Mouse (Mus musculus): ENCODE measurements around the gene Gtse1. TPM values are rescaled to one million over a fixed set of nuclear protein-coding genes. Genes with fewer than 3 reads are reported as not detected.

The Gtse1 gene
- total and polyA plus RNA-seq, 3 experiments, result 26.3 to 99.4 (median 54.3) TPM

GRCm38 (mm10) chr15:85919892-85920248 is 60.3 kb downstream of the Gtse1 start:
- no peak for TF ChIP-seq POLR2AphosphoS5 (IDR thresholded peaks at IDR 0.05; ENCODE audit: insufficient replicate concordance, low read depth, low read length)
- TF ChIP-seq TAL1 (conservative IDR thresholded peaks at IDR 0.05; ENCODE audit: low read depth, low read length), result no peak
- TF ChIP-seq GATA1 (IDR thresholded peaks at IDR 0.05; ENCODE audit: borderline replicate concordance, low read length), result no peak
- H3K4me1 ChIP-seq (ENCODE audit: insufficient read depth, low read depth, low read length), result no peaks in the 10 kb centered on the region
- peaks cover 31% of the 10 kb centered on the region for H3K36me3 ChIP-seq (replicated peaks)
- H3K9me3 ChIP-seq (replicated peaks), result no peaks in the 10 kb centered on the region
- H3K27me3 ChIP-seq (ENCODE audit: insufficient read depth, low read length), result peaks cover 27% of the 10 kb centered on the region
- no peak overlapping the region for H3K4me3 ChIP-seq (ENCODE audit: low read depth, low read length)
- ATAC-seq (ENCODE audit: extremely low read depth, insufficient number of reproducible peaks, low FRiP score, poor library complexity, severe bottlenecking) (no peak), DNase-seq (ENCODE audit: low spot score) (no peak)

DNA sequence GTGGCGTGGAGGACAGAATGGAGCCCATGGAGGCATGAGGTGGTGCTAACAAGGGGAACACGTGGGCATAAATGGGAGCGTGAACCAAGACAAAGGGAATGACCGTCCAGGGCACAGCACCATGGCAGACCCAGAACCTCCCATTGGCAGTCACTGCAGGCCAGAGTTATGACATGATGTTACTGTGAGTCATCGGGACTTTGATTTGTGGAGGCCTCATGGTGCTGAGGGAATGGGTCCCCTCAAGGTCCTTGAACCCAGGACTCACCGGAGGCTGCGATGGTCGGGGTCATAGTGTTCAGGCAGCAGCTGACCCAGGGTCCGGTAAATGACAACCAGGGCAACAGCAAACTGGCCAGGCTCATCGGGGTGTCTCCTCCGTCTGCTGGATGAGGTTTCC is 62.3 kb downstream of the Gtse1 start:
- H3K27me3 ChIP-seq (ENCODE audit: insufficient read depth, low read length), result peaks cover 31% of the 10 kb centered on the region
- ATAC-seq (ENCODE audit: extremely low read depth, insufficient number of reproducible peaks, low FRiP score, poor library complexity, severe bottlenecking), result no peak
- no peaks in the 10 kb centered on the region; the same call in 1 of the 2 replicates for H3K4me1 ChIP-seq (ENCODE audit: insufficient read depth, low read depth, low read length)
- H3K36me3 ChIP-seq (replicated peaks), result peaks cover 43% of the 10 kb centered on the region
- H3K9me3 ChIP-seq (replicated peaks), result no peaks in the 10 kb centered on the region
- DNase-seq (ENCODE audit: low spot score), result no peak
- TF ChIP-seq GATA2 (IDR thresholded peaks at IDR 0.05; ENCODE audit: borderline replicate concordance, low read depth, low read length), result no peak
- no peak for TF ChIP-seq GATA1 (IDR thresholded peaks at IDR 0.05; ENCODE audit: borderline replicate concordance, low read length)
- TF ChIP-seq POLR2AphosphoS5 (IDR thresholded peaks at IDR 0.05; ENCODE audit: insufficient replicate concordance, low read depth, low read length), result no peak
- TF ChIP-seq TAL1 (conservative IDR thresholded peaks at IDR 0.05; ENCODE audit: low read depth, low read length), result no peak
- no peak for TF ChIP-seq CTCF (IDR thresholded peaks at IDR 0.05; ENCODE audit: low read depth, low read length)
- H3K4me3 ChIP-seq (ENCODE audit: low read depth, low read length), result no peak overlapping the region

Other genes with a start within 250 kb of the Gtse1 start
- not detected in 2 replicates for gene Ppara, start 124.8 kb upstream of the Gtse1 start, total RNA-seq (2014; fragmentation: Nextera tagmentation)
- gene Ppara, start 124.8 kb upstream of the Gtse1 start, total RNA-seq (2017), result 0.11 TPM in 1 of 2 replicates, not detected in the other
- not detected in 2 replicates for gene Ppara, start 124.8 kb upstream of the Gtse1 start, polyA plus RNA-seq (2012)
- gene Cdpf1, start 48.0 kb upstream of the Gtse1 start, total RNA-seq (2014; fragmentation: Nextera tagmentation), result 9.7 and 14.7 TPM in 2 replicates
- gene Cdpf1, start 48.0 kb upstream of the Gtse1 start, total RNA-seq (2017), result 10.9 and 11.6 TPM in 2 replicates
- 7.2 and 14.7 TPM in 2 replicates for gene Cdpf1, start 48.0 kb upstream of the Gtse1 start, polyA plus RNA-seq (2012)
- gene Pkdrej, start 38.0 kb upstream of the Gtse1 start, total RNA-seq (2014; fragmentation: Nextera tagmentation), result not detected in 2 replicates
- 0.06 and 0.11 TPM in 2 replicates for gene Pkdrej, start 38.0 kb upstream of the Gtse1 start, total RNA-seq (2017)
- not detected in 2 replicates for gene Pkdrej, start 38.0 kb upstream of the Gtse1 start, polyA plus RNA-seq (2012)
- 1.6 and 1.7 TPM in 2 replicates for gene Ttc38, start 27.4 kb upstream of the Gtse1 start, total RNA-seq (2014; fragmentation: Nextera tagmentation)
- gene Ttc38, start 27.4 kb upstream of the Gtse1 start, total RNA-seq (2017), result 3.2 and 5.2 TPM in 2 replicates
- gene Ttc38, start 27.4 kb upstream of the Gtse1 start, polyA plus RNA-seq (2012), result 1.5 and 2.3 TPM in 2 replicates
- 10.6 and 21.2 TPM in 2 replicates for gene Trmu, start 19.6 kb downstream of the Gtse1 start, total RNA-seq (2014; fragmentation: Nextera tagmentation)
- 28.6 and 30.5 TPM in 2 replicates for gene Trmu, start 19.6 kb downstream of the Gtse1 start, total RNA-seq (2017)
- 41.1 TPM in 2 replicates for gene Trmu, start 19.6 kb downstream of the Gtse1 start, polyA plus RNA-seq (2012)
- gene Celsr1, start 174.0 kb downstream of the Gtse1 start, total RNA-seq (2014; fragmentation: Nextera tagmentation), result 4.6 and 4.7 TPM in 2 replicates
- 1.3 TPM in 2 replicates for gene Celsr1, start 174.0 kb downstream of the Gtse1 start, total RNA-seq (2017)
- 21.7 and 27.6 TPM in 2 replicates for gene Celsr1, start 174.0 kb downstream of the Gtse1 start, polyA plus RNA-seq (2012)
- gene Gramd4, start 197.9 kb downstream of the Gtse1 start, total RNA-seq (2014; fragmentation: Nextera tagmentation), result 23.2 and 23.6 TPM in 2 replicates
- 55.4 and 56.8 TPM in 2 replicates for gene Gramd4, start 197.9 kb downstream of the Gtse1 start, total RNA-seq (2017)
- gene Gramd4, start 197.9 kb downstream of the Gtse1 start, polyA plus RNA-seq (2012), result 33.4 and 35.2 TPM in 2 replicates